ENCODE assay signal across 22 mouse cellular contexts in genomic region chr7:25286989-25287388, GRCm38 (mm10). TPM values are rescaled to one million over a fixed set of nuclear protein-coding genes. Genes with fewer than 3 reads are reported as not detected.
A peak's percentile ranks its signal among the peaks of the same experiment; 100 is the strongest.
DNase-seq lines count a peak whose midpoint lies in the region; TF ChIP-seq lines count a peak whose summit lies in the region.
"Had no signal": no experiment of that assay in that cellular context is flagged by ENCODE, and none has a peak within 500 bp of the region (broad histone marks: within the 10 kb centered on the region; RNA-seq: fewer than 3 reads in every experiment).

No protein-coding gene starts in this region.

- dilution Hi-C loops in CH12.LX (cut with MboI; ENCODE audit: extremely low pct_ligation_motif_present, extremely low pct_unique_long_range_greater_than_20kb, low sequenced_read_pairs), result no loop called here

- H3K4me2 ChIP-seq in CH12.LX (ENCODE audit: insufficient read depth, low read depth, poor library complexity, severe bottlenecking), result no peak overlapping the region
- H3K4me2 ChIP-seq: forebrain, embryonic 13.5 days; hindbrain, embryonic 12.5 days; liver, embryonic 11.5 days; neural tube, embryonic 12.5 days had no signal

- peak; percentile 20; the same call in 1 of the 2 replicates for TF ChIP-seq CTCF in heart, adult 2 months (IDR thresholded peaks at IDR 0.05)
- TF ChIP-seq CTCF in layer of hippocampus, adult 2 months (conservative IDR thresholded peaks at IDR 0.05), result peak; percentile 44
- TF ChIP-seq CTCF in CH12.LX (conservative IDR thresholded peaks at IDR 0.05 in 1 of 2, IDR thresholded peaks at IDR 0.05 in 1 of 2; ENCODE audit: low read depth in 2 of 2, low read length in 2 of 2) (peak in 1 of 2 experiments; percentile 36; a peak in 2 of 4 replicates), ES-Bruce4 (IDR thresholded peaks at IDR 0.05; ENCODE audit: low read depth, low read length) (peak; percentile 39)

- intact Hi-C loops in heart, adult 2 months (cut with DNase I), result no loop called here

- TF ChIP-seq RAD21 in CH12.LX (IDR thresholded peaks at IDR 0.05; ENCODE audit: low read depth, low read length), result no peak; the same call in none of the 2 replicates

- TF ChIP-seq POLR2A in heart, adult 2 months (IDR thresholded peaks at IDR 0.05; ENCODE audit: insufficient read depth, low read depth, low read length), result no peak
- TF ChIP-seq POLR2A in CH12.LX (IDR thresholded peaks at IDR 0.05; ENCODE audit: low read depth, low read length) (no peak), ES-Bruce4 (IDR thresholded peaks at IDR 0.05; ENCODE audit: insufficient read depth, low read length) (no peak)

- TF ChIP-seq EP300 in heart, adult 2 months (IDR thresholded peaks at IDR 0.05; ENCODE audit: insufficient read depth, low read depth, low read length), result no peak
- TF ChIP-seq EP300 in CH12.LX (IDR thresholded peaks at IDR 0.05; ENCODE audit: low read length) (no peak), ES-Bruce4 (IDR thresholded peaks at IDR 0.05; ENCODE audit: insufficient read depth, low read depth, low read length) (no peak)

- no peak overlapping the region for H3K4me3 ChIP-seq in heart, adult 2 months
- H3K4me3 ChIP-seq in heart, embryonic 10.5 days, result no peak overlapping the region
- no peak overlapping the region for H3K4me3 ChIP-seq in layer of hippocampus, adult 2 months
- H3K4me3 ChIP-seq in CH12.LX (replicated peaks in 1 of 3; ENCODE audit: low read depth in 2 of 3, low read length in 2 of 3, poor library complexity in 1 of 3) (no peak overlapping the region), ES-Bruce4 (ENCODE audit: low read depth, low read length) (no peak overlapping the region)
- H3K4me3 ChIP-seq: forebrain, embryonic 13.5 days; hindbrain, embryonic 12.5 days; neural tube, embryonic 12.5 days had no signal

- DNase-seq in heart, adult 2 months, result no peak
- DNase-seq in heart, embryonic 10.5 days (ENCODE audit: low spot score), result no peak
- DNase-seq in layer of hippocampus, adult 2 months (ENCODE audit: low spot score in 2 of 2), result no peak
- DNase-seq in layer of hippocampus, postnatal 25 days (ENCODE audit: extremely low spot score in 1 of 2, low spot score in 1 of 2), result no peak
- no peak for DNase-seq in CH12.LX (ENCODE audit: extremely low read depth)
- no peak for DNase-seq in layer of hippocampus, postnatal 36 days
- DNase-seq: adrenal gland, adult 2 months; cerebellum, adult 11 months; kidney, adult 2 months; spleen, adult 18-20 months; thymus, postnatal 25 days had no signal

- no peaks in the 10 kb centered on the region for H3K79me2 ChIP-seq in heart, adult 2 months (replicated peaks; ENCODE audit: control insufficient read depth, insufficient read depth, low read length)
- peaks cover 9% of the 10 kb centered on the region for H3K79me2 ChIP-seq in CH12.LX (replicated peaks; ENCODE audit: control insufficient read depth, extremely low read depth, insufficient read depth, poor library complexity, severe bottlenecking)

- no peak overlapping the region for H3K27ac ChIP-seq in heart, adult 2 months
- no peak overlapping the region for H3K27ac ChIP-seq in heart, embryonic 10.5 days
- H3K27ac ChIP-seq in layer of hippocampus, adult 2 months, result no peak overlapping the region
- H3K27ac ChIP-seq in CH12.LX (ENCODE audit: insufficient read depth, low read depth), result no peak overlapping the region
- H3K27ac ChIP-seq in ES-Bruce4 (ENCODE audit: insufficient read depth, low read length), result no peak overlapping the region
- H3K27ac ChIP-seq: forebrain, embryonic 13.5 days; hindbrain, embryonic 12.5 days; neural tube, embryonic 12.5 days had no signal

- WGBS in heart, adult 2 months, result 74% methylated on average over 8 of the region's 8 CpGs
- WGBS in heart, embryonic 10.5 days, result 79% methylated on average over 8 of the region's 8 CpGs

- no peaks in the 10 kb centered on the region for H3K27me3 ChIP-seq in heart, adult 2 months (ENCODE audit: control insufficient read depth, insufficient read depth, low read length)
- no peaks in the 10 kb centered on the region for H3K27me3 ChIP-seq in heart, embryonic 10.5 days (ENCODE audit: insufficient read depth, poor library complexity, severe bottlenecking)
- no peaks in the 10 kb centered on the region for H3K27me3 ChIP-seq in CH12.LX (replicated peaks)
- no peaks in the 10 kb centered on the region for H3K27me3 ChIP-seq in ES-Bruce4 (ENCODE audit: control insufficient read depth, insufficient read depth, low read length, poor library complexity, severe bottlenecking)
- H3K27me3 ChIP-seq: forebrain, embryonic 13.5 days; hindbrain, embryonic 12.5 days; neural tube, embryonic 12.5 days had no signal

- H3K36me3 ChIP-seq in heart, adult 2 months (ENCODE audit: control insufficient read depth, insufficient read depth, low read length), result no peaks in the 10 kb centered on the region
- H3K36me3 ChIP-seq in heart, embryonic 10.5 days, result peaks cover 75% of the 10 kb centered on the region
- H3K36me3 ChIP-seq in CH12.LX (replicated peaks in 1 of 2; ENCODE audit: control insufficient read depth in 1 of 2, insufficient read depth in 1 of 2, low read length in 1 of 2), result peaks cover 72 to 78% of the 10 kb centered on the region in 2 experiments
- peaks cover 49% of the 10 kb centered on the region for H3K36me3 ChIP-seq in ES-Bruce4 (ENCODE audit: control insufficient read depth, insufficient read depth, low read length, poor library complexity, severe bottlenecking)

- no peaks in the 10 kb centered on the region; the same call in 1 of the 2 replicates for H3K9me3 ChIP-seq in heart, embryonic 10.5 days
- peaks cover 11% of the 10 kb centered on the region for H3K9me3 ChIP-seq in CH12.LX (replicated peaks; ENCODE audit: low read length)
- H3K9me3 ChIP-seq in ES-Bruce4 (replicated peaks; ENCODE audit: control insufficient read depth, insufficient read depth, low read length, poor library complexity, severe bottlenecking), result no peaks in the 10 kb centered on the region
- H3K9me3 ChIP-seq: forebrain, embryonic 13.5 days; hindbrain, embryonic 12.5 days had no signal

- H3K9ac ChIP-seq in heart, adult 2 months (ENCODE audit: low read depth, low read length), result no peak overlapping the region
- H3K9ac ChIP-seq in CH12.LX (ENCODE audit: insufficient read depth, low read depth) (no peak overlapping the region), ES-Bruce4 (ENCODE audit: low read depth, poor library complexity, severe bottlenecking) (no peak overlapping the region)
- H3K9ac ChIP-seq: forebrain, embryonic 13.5 days; hindbrain, embryonic 12.5 days; neural tube, embryonic 12.5 days had no signal

- in situ Hi-C loops in CH12.LX (cut with MboI; ENCODE audit: low pct_ligation_motif_present, low pct_unique_long_range_greater_than_20kb, low sequenced_read_pairs), result no loop called here

- H3K4me1 ChIP-seq in heart, adult 2 months (ENCODE audit: control insufficient read depth, insufficient read depth, low read length), result peaks cover 6% of the 10 kb centered on the region
- peaks cover 27% of the 10 kb centered on the region for H3K4me1 ChIP-seq in heart, embryonic 10.5 days
- H3K4me1 ChIP-seq in CH12.LX (ENCODE audit: control insufficient read depth in 1 of 2, insufficient read depth in 2 of 2), result peaks cover 6 to 23% of the 10 kb centered on the region in 2 experiments; a peak in 3 of 4 replicates
- H3K4me1 ChIP-seq in ES-Bruce4 (ENCODE audit: control insufficient read depth, insufficient read depth, low read length), result no peaks in the 10 kb centered on the region

RNA-seq across cellular contexts. Expression of gene Pafah1b3, which starts 10.8 kb away (rescaled TPM):
- 1 to 10 TPM; 2.4 to 3.1 TPM for total RNA-seq in heart, adult 2 months (2021)
- 6.6 and 9.3 TPM in 2 replicates for polyA plus RNA-seq in heart, adult 2 months (2012; rRNA removed)
- polyA plus RNA-seq in heart, embryonic 10.5 days (2016; fragmentation: Nextera tagmentation; extraction: Ambion mirVana), result 147 and 189 TPM in 2 replicates
- total RNA-seq in layer of hippocampus, adult 2 months (2021), result 10 to 100 TPM; 16.9 to 21.0 TPM
- 10 to 100 TPM; 19.2 to 25.2 TPM for total RNA-seq in layer of hippocampus, postnatal 25 days (2021)
- total RNA-seq in CH12.LX (2012; rRNA removed) (22.7 and 50.2 TPM in 2 replicates), CH12.LX (2014; rRNA removed) (9.7 and 17.6 TPM in 2 replicates)
- polyA plus RNA-seq in CH12.LX (2012; ENCODE audit: insufficient read length, low read depth) (5.9 TPM in 2 replicates), ES-Bruce4 (2011; ENCODE audit: insufficient read depth, insufficient read length, low read depth, missing spikeins) (47.8 and 55.6 TPM in 2 replicates)
- 10 to 100 TPM; 21.2 to 25.9 TPM for total RNA-seq in layer of hippocampus, postnatal 36 days (2021)

RNA-seq across cellular contexts. Expression of gene Prr19, which starts 14.2 kb away (rescaled TPM):
- total RNA-seq in heart, adult 2 months (2021), result not detected
- not detected in 2 replicates for polyA plus RNA-seq in heart, adult 2 months (2012; rRNA removed)
- polyA plus RNA-seq in heart, embryonic 10.5 days (2016; fragmentation: Nextera tagmentation; extraction: Ambion mirVana), result 0.26 and 0.65 TPM in 2 replicates
- not detected for total RNA-seq in layer of hippocampus, adult 2 months (2021)
- total RNA-seq in layer of hippocampus, postnatal 25 days (2021), result not detected
- not detected in 2 replicates for total RNA-seq in CH12.LX (2012; rRNA removed)
- total RNA-seq in CH12.LX (2014; rRNA removed), result not detected in 2 replicates
- not detected in 2 replicates for polyA plus RNA-seq in CH12.LX (2012; ENCODE audit: insufficient read length, low read depth)
- 1.3 and 1.6 TPM in 2 replicates for polyA plus RNA-seq in ES-Bruce4 (2011; ENCODE audit: insufficient read depth, insufficient read length, low read depth, missing spikeins)
- not detected for total RNA-seq in layer of hippocampus, postnatal 36 days (2021)
- total RNA-seq: adrenal gland, adult 2 months; common myeloid progenitor, adult 5-6 weeks; gastrocnemius, postnatal 4 days; left cerebral cortex, postnatal 36 days; megakaryocyte-erythroid progenitor cell, adult 5-6 weeks had no signal
- polyA plus RNA-seq: adrenal gland, adult 2 months; heart, embryonic 14.5 days; large intestine, adult 2 months had no signal

RNA-seq across cellular contexts. Expression of gene Tmem145, which starts 18.9 kb away (rescaled TPM):
- not detected for total RNA-seq in heart, adult 2 months (2021)
- polyA plus RNA-seq in heart, adult 2 months (2012; rRNA removed), result 0.06 TPM in 1 of 2 replicates, not detected in the other
- 0.09 and 0.63 TPM in 2 replicates for polyA plus RNA-seq in heart, embryonic 10.5 days (2016; fragmentation: Nextera tagmentation; extraction: Ambion mirVana)
- 10 to 100 TPM; 27.4 to 27.8 TPM for total RNA-seq in layer of hippocampus, adult 2 months (2021)
- total RNA-seq in layer of hippocampus, postnatal 25 days (2021), result 10 to 100 TPM; 26.0 to 28.1 TPM
- total RNA-seq in CH12.LX (2012; rRNA removed) (not detected in 2 replicates), CH12.LX (2014; rRNA removed) (not detected in 2 replicates)
- polyA plus RNA-seq in CH12.LX (2012; ENCODE audit: insufficient read length, low read depth) (0.10 TPM in 1 of 2 replicates, not detected in the other), ES-Bruce4 (2011; ENCODE audit: insufficient read depth, insufficient read length, low read depth, missing spikeins) (2.0 and 2.5 TPM in 2 replicates)
- 10 to 100 TPM; 24.5 to 26.0 TPM for total RNA-seq in layer of hippocampus, postnatal 36 days (2021)
- total RNA-seq: common myeloid progenitor, adult 5-6 weeks; megakaryocyte-erythroid progenitor cell, adult 5-6 weeks had no signal

RNA-seq across cellular contexts. Expression of gene Cic, which starts 19.5 kb away (rescaled TPM):
- 10 to 100 TPM; 62.8 to 62.9 TPM for total RNA-seq in heart, adult 2 months (2021)
- polyA plus RNA-seq in heart, adult 2 months (2012; rRNA removed), result 37.7 and 41.6 TPM in 2 replicates
- polyA plus RNA-seq in heart, embryonic 10.5 days (2016; fragmentation: Nextera tagmentation; extraction: Ambion mirVana), result 17.0 and 28.7 TPM in 2 replicates
- total RNA-seq in layer of hippocampus, adult 2 months (2021), result 100 to 1,000 TPM; 218 to 225 TPM
- 100 to 1,000 TPM; 176 to 220 TPM for total RNA-seq in layer of hippocampus, postnatal 25 days (2021)
- 17.5 and 21.7 TPM in 2 replicates for total RNA-seq in CH12.LX (2012; rRNA removed)
- 2.2 and 2.5 TPM in 2 replicates for total RNA-seq in CH12.LX (2014; rRNA removed)
- polyA plus RNA-seq in CH12.LX (2012; ENCODE audit: insufficient read length, low read depth), result 31.2 and 34.5 TPM in 2 replicates
- polyA plus RNA-seq in ES-Bruce4 (2011; ENCODE audit: insufficient read depth, insufficient read length, low read depth, missing spikeins), result 128 and 141 TPM in 2 replicates
- total RNA-seq in layer of hippocampus, postnatal 36 days (2021), result 100 to 1,000 TPM; 173 to 213 TPM

RNA-seq across cellular contexts. Expression of gene Megf8, which starts 30.0 kb away (rescaled TPM):
- 10 to 100 TPM; 28.9 to 31.7 TPM for total RNA-seq in heart, adult 2 months (2021)
- 21.5 and 24.8 TPM in 2 replicates for polyA plus RNA-seq in heart, adult 2 months (2012; rRNA removed)
- 10.4 and 11.2 TPM in 2 replicates for polyA plus RNA-seq in heart, embryonic 10.5 days (2016; fragmentation: Nextera tagmentation; extraction: Ambion mirVana)
- total RNA-seq in layer of hippocampus, adult 2 months (2021), result 100 to 1,000 TPM in 1 of 2 experiments, 10 to 100 TPM in 1; 96.9 to 100 TPM
- 10 to 100 TPM; 93.9 to 98.8 TPM for total RNA-seq in layer of hippocampus, postnatal 25 days (2021)
- total RNA-seq in CH12.LX (2012; rRNA removed), result 0.92 and 1.7 TPM in 2 replicates
- 0.50 and 0.62 TPM in 2 replicates for total RNA-seq in CH12.LX (2014; rRNA removed)
- 1.0 and 1.2 TPM in 2 replicates for polyA plus RNA-seq in CH12.LX (2012; ENCODE audit: insufficient read length, low read depth)
- polyA plus RNA-seq in ES-Bruce4 (2011; ENCODE audit: insufficient read depth, insufficient read length, low read depth, missing spikeins), result 22.2 and 25.7 TPM in 2 replicates
- 10 to 100 TPM; 95.3 to 95.9 TPM for total RNA-seq in layer of hippocampus, postnatal 36 days (2021)

Comparison
In these comparisons a context has a peak if more than half of its experiments do, and no peak if none do; other contexts are left out.
1. RNA of gene Tmem145, which starts 18.9 kb away (total RNA-seq): 26.0 to 28.1 TPM in layer of hippocampus, postnatal 25 days, 27.4 to 27.8 TPM in layer of hippocampus, adult 2 months and 24.5 to 26.0 TPM in layer of hippocampus, postnatal 36 days; not detected in CH12.LX and not detected in heart, adult 2 months; every median in the first group is over 10 times any median in the second.